Mouse (Mus musculus) spleen, adult 10 weeks (tissue): ENCODE data around the gene Spata2l. TPM values are rescaled to one million over a fixed set of nuclear protein-coding genes. Genes with fewer than 3 reads are reported as not detected.

ENCODE experiments used
- polyA plus RNA-seq: library from polyadenylated mRNA; stranded (reverse); fragments of 350-450 nt; fragmentation: Illumina TruSeq; extraction: RNeasy Lipid Tissue Mini Kit (QIAGEN cat#74804); gene quantifications from one replicate; pipeline ENCODE4 v1.2.3, GENCODE M21; 2015; ENCODE audit warnings: low replicate concordance; ENCODE audit not compliant: insufficient read depth

Gene Spata2l
- 2.1 TPM for polyA plus RNA-seq

GRCm38 (mm10) chr8:123235520-123236497 lies at the start of gene Spata2l:
TSS of gene Spata2l (minus strand) at chr8:123236233.

GRCm38 (mm10) chr8:123254099-123254885 lies 18.3 kb upstream of the Spata2l start, which contains the start of the genes Zfp276 and Vps9d1:
TSS of gene Zfp276 (plus strand) at chr8:123254195.
TSS of gene Vps9d1 (minus strand) at chr8:123254348.

GRCm38 (mm10) chr8:123224278-123225266 lies 11.5 kb downstream of the Spata2l start, which contains the start of gene Cdk10:
TSS of gene Cdk10 (plus strand) at chr8:123224842.

DNA sequence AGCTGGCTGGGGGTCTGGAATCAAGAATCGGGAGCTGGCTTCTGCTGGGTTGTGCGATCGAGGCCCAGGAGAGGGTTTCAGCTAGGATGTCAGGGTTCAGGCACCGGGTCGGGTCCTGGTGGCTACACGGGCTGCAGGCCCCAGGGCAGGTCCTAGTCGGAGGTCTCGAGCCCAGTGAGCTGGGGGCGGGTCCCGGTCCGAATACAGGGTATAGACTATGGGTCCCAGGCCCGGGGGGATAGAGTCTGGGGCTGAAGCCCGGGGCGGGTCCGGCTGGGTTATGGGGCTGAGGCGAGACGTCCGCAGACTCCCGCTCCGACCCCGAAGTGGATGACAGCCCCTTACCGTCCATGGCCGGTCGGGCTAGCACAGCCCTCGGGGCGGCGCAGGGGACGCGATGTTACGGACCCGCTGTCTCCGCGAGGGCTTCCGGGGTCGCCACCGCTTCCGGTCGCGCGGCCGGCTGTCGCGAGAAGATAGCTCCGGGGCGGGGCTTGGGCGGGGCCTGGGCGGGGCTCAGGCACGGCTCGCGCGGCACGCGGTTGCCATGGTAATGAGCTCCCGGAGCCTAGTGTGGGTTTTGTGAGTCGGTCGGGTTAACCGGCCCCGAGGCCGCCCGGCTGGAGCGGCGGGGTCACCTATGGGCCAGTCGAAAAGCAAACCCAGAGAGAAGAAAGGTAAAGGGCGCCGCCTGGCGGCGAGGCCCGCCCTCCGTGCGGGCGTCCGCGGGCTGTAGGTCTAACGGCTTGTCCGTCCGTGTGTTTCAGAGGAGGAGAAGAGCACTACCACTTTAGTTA lies 23.5 kb downstream of the Spata2l start, which contains the start of the genes Chmp1a and Spata33:
TSS of gene Chmp1a (minus strand) at position 443 of the 797 bp plus-strand sequence.
TSS of gene Spata33 (plus strand) at position 512 of the 797 bp plus-strand sequence.

GRCm38 (mm10) chr8:123185566-123186409 lies 50.2 kb downstream of the Spata2l start, which contains the start of gene Dpep1:
TSS of gene Dpep1 (plus strand) at chr8:123186242.

Other genes starting within 250 kb of the Spata2l start
- gene Ankrd11, start 194.0 kb downstream of the Spata2l start, polyA plus RNA-seq = 95.4 TPM
- gene Spg7, start 173.3 kb downstream of the Spata2l start, polyA plus RNA-seq = 35.7 TPM
- 1,006 TPM for gene Rpl13, start 133.9 kb downstream of the Spata2l start, polyA plus RNA-seq
- gene Cpne7, start 118.9 kb downstream of the Spata2l start, polyA plus RNA-seq = 0.61 TPM
- gene Sult5a1, start 77.9 kb downstream of the Spata2l start, polyA plus RNA-seq = 0.23 TPM
- 0.94 TPM for gene Dpep1, start 50.0 kb downstream of the Spata2l start, polyA plus RNA-seq
- 61.1 TPM for gene Chmp1a, start 23.5 kb downstream of the Spata2l start, polyA plus RNA-seq
- 0.19 TPM for gene Spata33, start 23.4 kb downstream of the Spata2l start, polyA plus RNA-seq
- 41.7 TPM for gene Cdk10, start 11.4 kb downstream of the Spata2l start, polyA plus RNA-seq
- 11.3 TPM for gene Zfp276, start 18.0 kb upstream of the Spata2l start, polyA plus RNA-seq
- 13.5 TPM for gene Vps9d1, start 18.1 kb upstream of the Spata2l start, polyA plus RNA-seq
- 22.2 TPM for gene Fanca, start 82.3 kb upstream of the Spata2l start, polyA plus RNA-seq
- gene Spire2, start 96.5 kb upstream of the Spata2l start, polyA plus RNA-seq = 0.28 TPM
- gene Tcf25, start 137.5 kb upstream of the Spata2l start, polyA plus RNA-seq = 390 TPM
- gene Mc1r, start 170.9 kb upstream of the Spata2l start, polyA plus RNA-seq = not detected
- 0.48 TPM for gene Tubb3, start 175.2 kb upstream of the Spata2l start, polyA plus RNA-seq
- 10.7 TPM for gene Def8, start 187.3 kb upstream of the Spata2l start, polyA plus RNA-seq
- gene Afg3l1, start 241.7 kb upstream of the Spata2l start, polyA plus RNA-seq = 19.8 TPM